Mouse (Mus musculus) ES-Bruce4 (cell line): Measurements from ENCODE around the gene Lin37.

Source experiments
- CTCF ChIP-seq: IDR thresholded peaks from one replicate; pipeline ENCODE4 v1.8.1; 2011; ENCODE audit warnings: low read depth, low read length
- POLR2A ChIP-seq: IDR thresholded peaks from one replicate; pipeline ENCODE4 v1.8.1; 2011; ENCODE audit warnings: low read length; ENCODE audit not compliant: insufficient read depth

- TF ChIP-seq POLR2A = no peak
- no peak for TF ChIP-seq CTCF
Measured at GRCm38 (mm10) chr7:30522871-30523270, 36.8 kb downstream of the Lin37 start.
